Mouse (Mus musculus): ENCODE measurements around the gene Tab3. TPM values are rescaled to one million over a fixed set of nuclear protein-coding genes. Genes with fewer than 3 reads are reported as not detected.

The Tab3 gene
- total RNA-seq (2021): 10 to 100 TPM in 1 of 2 experiments, 1 to 10 TPM in 1; 9.1 to 12.0 TPM
- long read RNA-seq, experiment 1, partial matches to known transcripts: 0 of 2 reads
- long read RNA-seq, experiment 1, other reads (novel, unspliced or antisense): 2 of 2 reads
- long read RNA-seq, experiment 2, partial matches to known transcripts: 0 of 1 reads
- long read RNA-seq, experiment 2, other reads (novel, unspliced or antisense): 1 of 1 reads

GRCm38 (mm10) chrX:85573532-85574181 is at the start of gene Tab3:
Gene Tab3, plus strand, starts transcription at chrX:85574022.
- peak; percentile 94 for DNase-seq

DNA sequence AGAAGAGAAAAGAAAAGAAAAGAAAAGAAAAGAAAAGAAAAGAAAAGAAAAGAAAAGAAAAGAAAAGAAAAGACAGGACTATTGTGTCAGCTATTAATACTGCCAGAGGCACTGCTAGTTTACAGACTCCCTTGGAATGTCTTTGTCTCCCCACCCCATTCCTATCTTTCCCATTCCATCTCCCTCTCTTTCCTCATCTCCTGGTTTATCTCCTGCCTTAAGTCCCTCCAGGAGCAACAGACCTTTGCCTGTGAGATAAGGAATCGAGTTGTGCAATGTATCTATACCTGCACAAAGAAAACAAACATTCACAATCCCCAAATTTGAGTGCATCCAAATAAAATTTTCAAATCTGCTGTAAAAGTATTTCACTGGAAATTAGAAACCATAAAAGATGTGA is 48.3 kb upstream of the Tab3 start:
- no peak for DNase-seq

DNA sequence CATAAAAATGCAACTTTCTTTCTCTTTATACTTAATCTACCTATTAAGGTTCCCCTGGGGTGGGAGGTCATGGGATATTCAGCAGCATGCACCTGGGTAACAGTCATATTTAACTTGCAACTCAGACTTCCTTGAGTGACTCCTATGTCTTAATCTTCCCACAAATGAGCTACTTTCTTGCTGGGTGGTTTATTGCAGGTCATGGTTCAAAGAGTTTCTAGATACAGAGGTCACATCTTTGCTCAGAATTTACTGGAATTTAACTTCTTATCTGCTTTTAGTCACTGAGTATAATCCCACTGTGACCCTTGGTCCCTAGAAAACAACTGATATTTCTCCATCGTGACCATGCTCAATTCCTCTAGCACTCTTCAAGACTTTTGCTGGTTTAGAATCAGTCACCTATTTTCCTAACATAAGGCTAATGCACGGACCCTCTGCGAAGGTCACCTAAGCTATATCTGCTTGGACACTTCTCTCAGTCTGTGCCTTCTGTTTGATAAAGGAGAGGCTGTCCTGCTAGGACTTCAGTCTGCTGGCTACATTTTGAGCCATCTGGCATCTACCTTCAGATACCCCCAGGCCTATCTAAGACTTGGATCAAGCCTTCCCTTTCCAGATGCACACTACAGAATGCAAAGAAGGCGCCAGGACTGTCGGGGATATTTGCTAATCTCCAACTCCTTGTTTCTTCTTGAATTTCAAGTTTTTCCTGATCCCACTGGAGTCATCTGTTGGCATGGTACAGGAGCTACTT is 47.4 kb upstream of the Tab3 start:
- no peak for DNase-seq

GRCm38 (mm10) chrX:85558931-85559330 is 14.9 kb upstream of the Tab3 start:
- DNase-seq: no peak

DNA sequence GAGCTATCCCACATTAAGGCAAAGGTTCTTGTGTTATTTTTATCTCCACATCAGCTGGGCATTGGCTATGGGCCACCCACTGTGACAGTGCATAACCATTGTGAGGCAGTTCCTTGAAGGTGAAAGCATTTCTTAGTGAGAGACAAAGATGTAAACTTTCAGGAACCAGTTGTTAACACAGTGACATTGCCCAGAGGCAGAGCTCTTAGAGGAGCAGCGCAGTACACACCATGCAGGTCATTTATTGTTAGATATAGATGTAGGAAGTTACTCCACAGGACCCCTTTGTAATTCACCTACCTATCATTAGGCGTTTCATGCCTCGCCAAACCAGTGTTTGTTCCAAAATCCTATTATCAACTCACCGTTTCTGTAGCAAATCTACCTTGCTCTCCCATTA is 7.6 kb upstream of the Tab3 start:
- no peak for DNase-seq

DNA sequence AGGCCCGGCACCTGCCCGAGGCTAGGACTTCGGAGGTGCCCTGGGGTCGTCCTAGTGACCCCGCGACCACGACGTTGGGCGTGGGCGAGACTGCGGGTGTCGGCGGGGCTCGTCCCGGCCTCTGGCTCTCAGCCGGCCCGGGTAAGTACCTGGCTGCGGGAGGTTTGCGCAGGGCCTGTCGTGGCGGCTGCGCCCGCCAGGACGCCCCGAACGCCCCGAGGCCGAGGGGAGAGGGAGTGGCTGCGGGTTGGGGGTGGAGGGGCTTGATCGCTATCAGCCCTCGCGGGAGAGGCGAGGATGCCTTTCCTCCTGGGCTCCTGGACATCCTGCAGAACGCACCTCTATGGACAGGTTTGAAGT is 340 bp downstream of the Tab3 start:
- DNase-seq: no peak

GRCm38 (mm10) chrX:85576310-85576709 is 2.5 kb downstream of the Tab3 start:
- no peak for DNase-seq

DNA sequence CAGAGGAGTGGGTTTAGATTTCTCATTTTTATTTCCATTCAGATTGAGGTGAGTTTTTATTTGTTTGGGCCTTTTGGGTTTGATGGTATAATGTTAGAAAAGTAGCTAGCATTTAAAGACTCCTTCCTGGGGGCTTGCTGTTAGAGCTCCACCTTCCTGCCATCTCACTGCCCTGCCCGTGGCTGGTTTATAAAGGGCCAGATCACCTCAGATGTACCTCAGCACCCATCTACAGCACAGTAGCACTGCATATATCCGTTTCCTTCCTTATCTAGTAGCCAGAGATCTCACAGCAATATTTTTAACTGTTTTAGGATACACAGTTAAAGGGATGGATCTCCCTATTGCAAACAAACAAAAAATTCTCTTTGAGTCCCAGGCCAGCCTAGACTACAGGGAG is 6.9 kb downstream of the Tab3 start:
- no peak for DNase-seq

GRCm38 (mm10) chrX:85582517-85582916 is 8.7 kb downstream of the Tab3 start:
- DNase-seq: no peak

DNA sequence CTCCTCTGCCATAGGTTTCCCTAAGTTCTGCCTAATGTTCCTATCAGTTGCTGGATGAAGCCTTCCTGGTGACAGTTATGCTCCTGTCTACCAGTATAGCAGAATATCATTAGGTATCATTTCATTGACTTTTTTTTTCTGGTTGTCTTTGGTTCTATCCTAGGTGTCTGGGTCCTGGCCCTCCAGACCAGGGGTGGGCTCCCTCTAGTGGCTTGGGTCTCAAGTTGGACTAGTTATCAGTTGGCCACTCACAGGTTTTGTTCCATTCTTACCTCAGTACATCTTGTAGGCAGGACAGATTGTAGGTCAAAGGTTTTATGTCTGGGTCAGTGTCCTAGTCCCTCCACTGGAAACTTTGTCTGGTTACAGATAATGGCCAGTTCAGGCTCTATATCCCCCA is 11.8 kb downstream of the Tab3 start:
- no peak for DNase-seq

DNA sequence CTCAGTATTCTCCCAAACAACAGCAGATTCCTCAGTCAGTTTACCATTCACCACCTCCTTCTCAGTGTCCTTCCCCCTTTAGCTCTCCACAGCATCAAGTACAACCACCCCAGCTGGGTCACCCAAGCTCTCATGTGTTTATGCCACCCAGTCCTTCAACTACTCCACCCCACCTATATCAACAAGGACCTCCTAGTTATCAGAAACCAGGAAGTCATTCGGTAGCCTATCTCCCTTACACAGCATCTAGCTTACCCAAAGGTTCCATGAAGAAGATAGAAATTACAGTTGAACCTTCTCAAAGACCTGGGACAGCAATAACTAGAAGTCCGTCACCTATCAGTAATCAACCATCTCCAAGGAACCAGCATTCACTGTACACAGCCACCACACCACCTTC is 40.9 kb downstream of the Tab3 start:
- no peak for DNase-seq

- peak; percentile 1 for DNase-seq
Measured at GRCm38 (mm10) chrX:85646204-85646777, 72.5 kb downstream of the Tab3 start.

DNA sequence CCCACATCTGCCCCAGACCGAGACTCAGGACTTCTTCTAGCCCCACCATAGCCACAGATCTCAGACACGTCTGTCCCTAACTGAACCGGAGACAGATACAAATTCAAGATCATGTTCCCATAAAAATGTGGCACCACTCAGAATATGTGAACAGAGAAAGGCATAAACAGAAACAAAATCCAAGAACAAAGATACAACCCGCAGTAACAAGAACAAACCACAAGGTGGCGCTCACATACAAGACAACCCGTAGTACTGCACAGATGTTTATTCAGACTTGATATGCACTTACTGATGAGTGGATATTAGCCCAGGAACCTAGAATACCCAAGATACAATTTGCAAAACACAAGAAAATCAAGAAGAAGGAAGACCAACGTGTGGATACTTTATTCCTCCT is 103.0 kb downstream of the Tab3 start:
- peak; percentile 45 for DNase-seq

GRCm38 (mm10) chrX:85682125-85682524 is 108.3 kb downstream of the Tab3 start:
- DNase-seq: no peak

GRCm38 (mm10) chrX:85683723-85684122 is 109.9 kb downstream of the Tab3 start:
- DNase-seq: no peak

Small RNA genes within 50 kb of the gene (microRNA-seq; reads per million reads assigned to microRNA genes)
- gene Gm44378: not detected

Other genes starting within 250 kb of the Tab3 start
- 100 to 1,000 TPM in 1 of 2 experiments, 10 to 100 TPM in 1; 93.0 to 113 TPM for gene Gk, start 202.8 kb downstream of the Tab3 start, total RNA-seq (2021)